Comparison of ENCODE assay signal across 8 mouse cellular contexts in genomic region chr12:55488661-55489447, GRCm38 (mm10). TPM values are rescaled to one million over a fixed set of nuclear protein-coding genes. Genes with fewer than 3 reads are reported as not detected.
A peak's percentile ranks its signal among the peaks of the same experiment; 100 is the strongest.
DNase-seq lines count a peak whose midpoint lies in the region; ATAC-seq lines count a peak whose summit lies in the region.

No protein-coding gene starts in this region.

- ATAC-seq in heart, embryonic 14.5 days (ENCODE audit: insufficient number of reproducible peaks, insufficient read depth, low FRiP score, low read depth): no peak
- peak; percentile 75 for ATAC-seq in common myeloid progenitor, adult 5-6 weeks (replicated peaks; ENCODE audit: low read depth, poor library complexity, severe bottlenecking)

- intact Hi-C loops in heart, postnatal 25 days (cut with DNase I): no loop called here

- H3K4me2 ChIP-seq in heart, embryonic 14.5 days (ENCODE audit: low read length): 0 out of 2 replicates have a peak overlapping the region, but pooled peaks have one; percentile 8

- H3K4me3 ChIP-seq in heart, embryonic 14.5 days (ENCODE audit: control insufficient read depth in 1 of 2, insufficient read depth in 1 of 2, low read depth in 1 of 2, low read length in 2 of 2): no peak overlapping the region

- H3K9ac ChIP-seq in heart, embryonic 14.5 days (ENCODE audit: low read length): no peak overlapping the region

- H3K4me1 ChIP-seq in heart, embryonic 14.5 days (ENCODE audit: control insufficient read depth in 2 of 2, insufficient read depth in 2 of 2, low read length in 2 of 2): peaks cover 20 to 27% of the 10 kb centered on the region in 2 experiments

- H3K9me3 ChIP-seq in heart, embryonic 14.5 days (ENCODE audit: control insufficient read depth, low read length): no peaks in the 10 kb centered on the region

- no peaks in the 10 kb centered on the region for H3K27me3 ChIP-seq in heart, embryonic 14.5 days (ENCODE audit: control insufficient read depth, insufficient read depth, low read length)

- DNase-seq in heart, postnatal 25 days (ENCODE audit: low spot score): no peak
- DNase-seq in A20 (ENCODE audit: low read depth, low spot score): peak; percentile 27
- peak; percentile 59 to 66 for DNase-seq in monocyte, adult 2 months (ENCODE audit: low read depth in 1 of 2, low spot score in 2 of 2)
- no peak for DNase-seq in cerebellum, postnatal 4 days (ENCODE audit: low spot score in 2 of 2)
- no peak for DNase-seq in retina, embryonic 14.5 days (ENCODE audit: low spot score)
- no peak for DNase-seq in cerebellum, adult 11-12 months

- H3K36me3 ChIP-seq in heart, embryonic 14.5 days (ENCODE audit: control insufficient read depth, insufficient read depth, low read length): peaks cover 56% of the 10 kb centered on the region

- 0 out of 4 replicates have a peak overlapping the region, but pooled peaks of 1 of the 2 experiments have one; percentile 19 for H3K27ac ChIP-seq in heart, embryonic 14.5 days (replicated peaks in 1 of 2; ENCODE audit: control insufficient read depth in 1 of 2, insufficient read depth in 1 of 2, low read depth in 2 of 2, low read length in 2 of 2)

- 77% methylated on average over 13 of the region's 13 CpGs for WGBS in heart, embryonic 14.5 days

RNA-seq across cellular contexts. Expression of gene Nfkbia, which starts 3.6 kb away (rescaled TPM):
- 58.6 and 64.9 TPM in 2 replicates for polyA plus RNA-seq in heart, embryonic 14.5 days (2014; fragmentation: Nextera tagmentation; extraction: Ambion mirVana)
- total RNA-seq in heart, postnatal 25 days (2021): 10 to 100 TPM; 40.8 to 42.7 TPM
- total RNA-seq in common myeloid progenitor, adult 5-6 weeks (2017): 53.1 and 54.6 TPM in 2 replicates

Comparison
In these comparisons a context has a peak if more than half of its experiments do, and no peak if none do; other contexts are left out.
1. DNase-seq: peak in A20 (single experiment) and monocyte, adult 2 months (2 of 2); none in heart, postnatal 25 days (single experiment), cerebellum, postnatal 4 days (0 of 2), retina, embryonic 14.5 days (single experiment) and cerebellum, adult 11-12 months (single experiment).